Mouse (Mus musculus): ENCODE measurements around the gene Hace1.
A peak's percentile ranks its signal among the peaks of the same experiment; 100 is the strongest.
"Not testable (repeated sequence)": the region's sequence is repeated elsewhere in the genome, so short reads cannot be mapped to it uniquely, and the experiment has no call there.

Gene Hace1

GRCm38 (mm10) chr10:45577731-45578297 is at the start of gene Hace1:
Gene Hace1 (plus strand): TSS chr10:45577829.
- ATAC-seq (ENCODE audit: low TSS enrichment), result peak; percentile 97

GRCm38 (mm10) chr10:45537334-45537733 is 40.3 kb upstream of the Hace1 start:
- ATAC-seq (ENCODE audit: low TSS enrichment), result not testable (repeated sequence)

- ATAC-seq (ENCODE audit: low TSS enrichment), result no peak
Measured at GRCm38 (mm10) chr10:45542726-45543125, 34.9 kb upstream of the Hace1 start.

GRCm38 (mm10) chr10:45546799-45547198 is 30.8 kb upstream of the Hace1 start:
- no peak for ATAC-seq (ENCODE audit: low TSS enrichment)

GRCm38 (mm10) chr10:45578298-45578821 is 731 bp downstream of the Hace1 start:
- ATAC-seq (ENCODE audit: low TSS enrichment), result peak; percentile 80

- no peak for ATAC-seq (ENCODE audit: low TSS enrichment)
Measured at GRCm38 (mm10) chr10:45583310-45583709, 5.7 kb downstream of the Hace1 start.

GRCm38 (mm10) chr10:45583829-45584228 is 6.2 kb downstream of the Hace1 start:
- ATAC-seq (ENCODE audit: low TSS enrichment), result no peak

- ATAC-seq (ENCODE audit: low TSS enrichment), result peak; percentile 50
Measured at GRCm38 (mm10) chr10:45584311-45585102, 6.9 kb downstream of the Hace1 start.

- ATAC-seq (ENCODE audit: low TSS enrichment), result no peak
Measured at GRCm38 (mm10) chr10:45605853-45606252, 28.2 kb downstream of the Hace1 start.

GRCm38 (mm10) chr10:45610727-45611126 is 33.1 kb downstream of the Hace1 start:
- no peak for ATAC-seq (ENCODE audit: low TSS enrichment)

GRCm38 (mm10) chr10:45616012-45616411 is 38.4 kb downstream of the Hace1 start:
- ATAC-seq (ENCODE audit: low TSS enrichment), result no peak

GRCm38 (mm10) chr10:45619039-45619438 is 41.4 kb downstream of the Hace1 start:
- ATAC-seq (ENCODE audit: low TSS enrichment), result no peak

- ATAC-seq (ENCODE audit: low TSS enrichment), result peak; percentile 26; the same call in 1 of the 2 replicates
Measured at GRCm38 (mm10) chr10:45631995-45632394, 54.4 kb downstream of the Hace1 start.

- peak; percentile 51 for ATAC-seq (ENCODE audit: low TSS enrichment)
Measured at GRCm38 (mm10) chr10:45632641-45633040, 55.0 kb downstream of the Hace1 start.

- ATAC-seq (ENCODE audit: low TSS enrichment), result no peak
Measured at GRCm38 (mm10) chr10:45635201-45635600, 57.6 kb downstream of the Hace1 start.

GRCm38 (mm10) chr10:45639762-45640161 is 62.1 kb downstream of the Hace1 start:
- ATAC-seq (ENCODE audit: low TSS enrichment), result no peak

GRCm38 (mm10) chr10:45654026-45654425 is 76.4 kb downstream of the Hace1 start:
- peak; percentile 44 for ATAC-seq (ENCODE audit: low TSS enrichment)

- ATAC-seq (ENCODE audit: low TSS enrichment), result no peak
Measured at GRCm38 (mm10) chr10:45662015-45662414, 84.4 kb downstream of the Hace1 start.

GRCm38 (mm10) chr10:45668266-45668665 is 90.6 kb downstream of the Hace1 start:
- no peak for ATAC-seq (ENCODE audit: low TSS enrichment)

- peak; percentile 70 for ATAC-seq (ENCODE audit: low TSS enrichment)
Measured at GRCm38 (mm10) chr10:45676796-45677195, 99.2 kb downstream of the Hace1 start.

GRCm38 (mm10) chr10:45686191-45686590 is 108.6 kb downstream of the Hace1 start:
- ATAC-seq (ENCODE audit: low TSS enrichment), result no peak

GRCm38 (mm10) chr10:45694931-45695330 is 117.3 kb downstream of the Hace1 start:
- ATAC-seq (ENCODE audit: low TSS enrichment), result no peak

- ATAC-seq (ENCODE audit: low TSS enrichment), result no peak
Measured at GRCm38 (mm10) chr10:45695522-45695921, 117.9 kb downstream of the Hace1 start.
